Comparison of ENCODE assay signal across 8 mouse cellular contexts in genomic region chr6:17635615-17636284, GRCm38 (mm10). TPM values are rescaled to one million over a fixed set of nuclear protein-coding genes. Genes with fewer than 3 reads are reported as not detected.
DNase-seq lines count a peak whose midpoint lies in the region; ATAC-seq lines count a peak whose summit lies in the region.

Gene Capza2 (plus strand): TSS chr6:17636234.

- intact Hi-C loops in heart, postnatal 14 days (cut with DNase I), result no loop called here
- intact Hi-C loops in left cerebral cortex, postnatal 14 days (cut with DNase I), result no loop called here

- peaks cover 9% of the 10 kb centered on the region for H3K36me3 ChIP-seq in forebrain, embryonic 10.5 days (replicated peaks)
- H3K36me3 ChIP-seq in midbrain, embryonic 13.5 days, result peaks cover 2% of the 10 kb centered on the region

- H3K9ac ChIP-seq in midbrain, embryonic 13.5 days (replicated peaks), result peak within 1 kb of the TSS; percentile 94

- H3K4me3 ChIP-seq in forebrain, embryonic 10.5 days, result peak within 1 kb of the TSS; percentile 91
- peak within 1 kb of the TSS; percentile 85 for H3K4me3 ChIP-seq in midbrain, embryonic 13.5 days (replicated peaks)

- H3K4me2 ChIP-seq in midbrain, embryonic 13.5 days (replicated peaks), result peak within 1 kb of the TSS; percentile 48

- no peak for DNase-seq in urinary bladder, adult 2 months (ENCODE audit: low spot score)
- no peak for DNase-seq in urinary bladder, postnatal 25 days (ENCODE audit: low spot score)
- no peak for DNase-seq in forebrain, embryonic 10.5 days (ENCODE audit: extremely low spot score, low spot score)
- no peak for DNase-seq in heart, postnatal 14 days
- peak in 1 of 2 experiments; percentile 39 for DNase-seq in left cerebral cortex, postnatal 14 days (ENCODE audit: low spot score in 2 of 2)
- DNase-seq in ovary, postnatal 36 days (ENCODE audit: low spot score), result no peak
- no peak for DNase-seq in right cerebral cortex, postnatal 10 days (ENCODE audit: low spot score in 2 of 2)

- 84% methylated on average over 7 of the region's 7 CpGs for WGBS in forebrain, embryonic 10.5 days
- 87% methylated on average over 7 of the region's 7 CpGs for WGBS in midbrain, embryonic 13.5 days

- H3K9me3 ChIP-seq in forebrain, embryonic 10.5 days, result peaks cover 4% of the 10 kb centered on the region; the same call in 1 of the 2 replicates
- no peaks in the 10 kb centered on the region for H3K9me3 ChIP-seq in midbrain, embryonic 13.5 days

- H3K4me1 ChIP-seq in forebrain, embryonic 10.5 days, result peaks cover 15% of the 10 kb centered on the region
- peaks cover 13% of the 10 kb centered on the region for H3K4me1 ChIP-seq in midbrain, embryonic 13.5 days (replicated peaks)

- ATAC-seq in midbrain, embryonic 13.5 days, result no peak

- no peaks in the 10 kb centered on the region for H3K27me3 ChIP-seq in forebrain, embryonic 10.5 days (ENCODE audit: poor library complexity, severe bottlenecking)
- H3K27me3 ChIP-seq in midbrain, embryonic 13.5 days, result no peaks in the 10 kb centered on the region

- H3K27ac ChIP-seq in forebrain, embryonic 10.5 days, result peak within 1 kb of the TSS; percentile 98
- peak within 1 kb of the TSS; percentile 96 for H3K27ac ChIP-seq in midbrain, embryonic 13.5 days

RNA-seq across cellular contexts. Expression of gene Capza2, which starts in this region (rescaled TPM):
- 140 and 146 TPM in 2 replicates for polyA plus RNA-seq in urinary bladder, adult 2 months (2012; rRNA removed)
- polyA plus RNA-seq in forebrain, embryonic 10.5 days (2016; fragmentation: Nextera tagmentation; extraction: Ambion mirVana), result 211 and 227 TPM in 2 replicates
- 100 to 1,000 TPM; 129 to 138 TPM for total RNA-seq in heart, postnatal 14 days (2021)
- total RNA-seq in left cerebral cortex, postnatal 14 days (2021), result 100 to 1,000 TPM; 251 to 260 TPM
- 238 and 262 TPM in 2 replicates for polyA plus RNA-seq in midbrain, embryonic 13.5 days (2015; fragmentation: Nextera tagmentation; extraction: Ambion mirVana)
